Mouse (Mus musculus) liver, embryonic 12.5 days (tissue): ENCODE measurements around the gene Mvp. TPM values are rescaled to one million over a fixed set of nuclear protein-coding genes. Genes with fewer than 3 reads are reported as not detected.
A peak's percentile ranks its signal among the peaks of the same experiment; 100 is the strongest.

ENCODE experiments used
- ATAC-seq: fragments of 200-750 bp; cut with Nextera tagmentation; 2 replicates; pipeline ENCODE4 v1.8.0; 2017; ENCODE audit warnings: moderate number of reproducible peaks, mild to moderate bottlenecking, moderate library complexity
- H3K27ac ChIP-seq: fragments of 300-500 bp; sonication (generic); 2 replicates; pipeline ENCODE4 v1.5.1; 2016; ENCODE audit warnings: mild to moderate bottlenecking
- H3K27me3 ChIP-seq: fragments of 300-500 bp; sonication (generic); replicated peaks from 2 replicates; pipeline ENCODE4 v1.6.1; 2016; ENCODE audit warnings: mild to moderate bottlenecking, moderate library complexity
- H3K36me3 ChIP-seq: fragments of 300-500 bp; sonication (generic); 2 replicates; pipeline ENCODE4 v1.6.1; 2016; ENCODE audit warnings: mild to moderate bottlenecking, moderate library complexity
- H3K4me1 ChIP-seq: fragments of 300-500 bp; sonication (generic); 2 replicates; pipeline ENCODE4 v1.6.1; 2016
- H3K4me2 ChIP-seq: fragments of 300-500 bp; sonication (generic); 2 replicates; pipeline ENCODE4 v1.6.1; 2016; ENCODE audit warnings: mild to moderate bottlenecking, moderate library complexity
- H3K4me3 ChIP-seq: fragments of 300-500 bp; sonication (generic); 2 replicates; pipeline ENCODE4 v1.5.1; 2016; ENCODE audit warnings: mild to moderate bottlenecking, moderate library complexity
- H3K9ac ChIP-seq: fragments of 300-500 bp; sonication (generic); 2 replicates; pipeline ENCODE4 v1.6.1; 2016; ENCODE audit warnings: mild to moderate bottlenecking, moderate library complexity
- H3K9me3 ChIP-seq: fragments of 300-500 bp; sonication (generic); replicated peaks from 2 replicates; pipeline ENCODE4 v1.6.1; 2016; ENCODE audit warnings: mild to moderate bottlenecking, moderate library complexity
- WGBS: fragments of 180-500 bp; shearing (Covaris S2); methylation state at CpG from one replicate; pipeline ENCODE4 v1.1.7; 2016; ENCODE audit not compliant: insufficient replicate concordance; 5-methylcytosine and 5-hydroxymethylcytosine counted together
- polyA plus RNA-seq: library from polyadenylated mRNA; unstranded; fragments of >200 nt; fragmentation: Nextera tagmentation; extraction: Ambion mirVana; gene quantifications from 2 replicates; pipeline ENCODE4 v1.2.1, GENCODE M21; 2016

Gene Mvp
- polyA plus RNA-seq, 1 experiment from 2014 or later = 8.9 TPM

DNA sequence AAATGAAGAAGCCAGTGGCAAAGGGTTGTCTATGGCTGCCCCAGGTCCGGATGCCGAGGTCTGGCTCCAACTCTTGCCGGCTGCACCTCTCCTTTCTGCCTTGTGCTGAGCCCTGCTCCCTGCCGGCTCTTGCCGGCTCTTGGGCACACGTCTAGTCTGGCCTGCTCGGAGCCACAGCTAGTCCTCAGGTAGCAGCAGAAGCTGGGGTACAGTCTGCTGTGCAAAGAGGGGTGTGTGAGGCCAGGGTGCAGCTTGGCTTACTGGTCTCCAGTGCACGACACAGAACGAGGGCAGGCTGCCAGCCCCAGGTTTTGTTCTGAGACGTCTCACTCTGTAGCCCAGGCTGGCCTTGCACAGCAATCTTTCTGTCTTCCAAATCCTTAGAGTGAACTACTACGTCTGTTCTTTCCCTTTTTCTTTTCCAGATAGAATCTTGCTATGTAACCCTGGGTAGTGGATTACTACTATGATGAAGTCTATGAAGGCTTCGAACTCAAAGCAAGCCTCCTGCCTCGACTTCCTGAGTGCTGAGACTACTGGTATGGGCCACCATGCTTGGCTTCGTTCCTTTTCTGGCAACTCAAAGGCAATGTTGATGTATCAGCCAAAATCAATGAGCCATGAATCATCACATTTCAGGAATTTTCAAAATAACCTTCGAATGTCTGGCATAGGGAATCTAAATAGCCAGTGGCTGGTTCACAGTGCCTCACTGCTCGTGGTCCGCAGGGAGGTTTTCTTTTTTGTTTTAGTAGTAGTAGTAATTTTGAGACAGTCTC is 4.9 kb downstream of the Mvp start:
- peak overlapping the region; percentile 62 for H3K4me2 ChIP-seq
- peaks cover 21% of the 10 kb centered on the region for H3K36me3 ChIP-seq
- peak overlapping the region; percentile 63 for H3K9ac ChIP-seq
- peak overlapping the region; percentile 96 for H3K27ac ChIP-seq
- peaks cover 60% of the 10 kb centered on the region for H3K4me1 ChIP-seq
- no peak overlapping the region for H3K4me3 ChIP-seq
- no peaks in the 10 kb centered on the region for H3K9me3 ChIP-seq
- no peak for ATAC-seq
- no peaks in the 10 kb centered on the region for H3K27me3 ChIP-seq
- WGBS = 77% methylated on average over 17 of the region's 17 CpGs

DNA sequence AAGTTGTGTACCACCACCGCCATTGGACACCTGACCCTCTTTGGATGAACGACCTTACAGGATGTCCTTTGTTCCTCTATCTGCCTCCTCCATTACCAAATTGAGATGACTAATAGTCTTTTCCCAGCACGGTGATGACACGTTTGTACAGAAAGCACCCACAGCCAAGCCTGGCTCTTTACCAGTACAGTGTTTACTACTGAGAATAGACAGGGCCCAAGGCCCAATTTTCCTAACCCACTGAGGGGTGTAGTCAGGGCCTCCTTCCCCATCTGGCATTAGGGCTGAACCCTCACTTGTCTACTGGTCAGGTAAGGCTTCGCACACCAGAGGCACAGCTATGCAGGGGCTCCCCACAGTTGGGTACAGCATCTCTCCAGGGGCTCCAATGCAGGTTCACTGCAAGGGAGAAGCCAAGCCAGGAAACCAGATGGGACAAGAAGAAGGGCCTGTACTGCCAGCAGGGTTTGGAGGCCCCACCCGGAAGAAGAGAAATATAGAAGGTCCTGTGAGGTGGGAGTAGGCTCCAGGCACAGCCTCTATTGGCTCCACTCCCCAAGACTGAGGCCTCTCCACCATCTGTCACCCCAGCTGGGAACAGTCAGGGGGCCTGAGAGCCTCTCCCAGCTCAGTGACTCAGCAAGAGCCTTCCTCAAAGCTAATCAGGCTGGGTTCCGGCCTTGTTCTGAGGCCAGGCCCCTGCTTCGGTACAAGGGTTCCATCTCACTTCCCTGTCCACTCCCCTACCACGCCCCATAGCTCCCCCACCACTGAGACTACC is 6.0 kb downstream of the Mvp start:
- Histone ChIP-seq H3K27ac (peak overlapping the region; percentile 96), H3K9ac (peak overlapping the region; percentile 63), H3K4me1 (peaks cover 49% of the 10 kb centered on the region), H3K36me3 (peaks cover 11% of the 10 kb centered on the region), H3K27me3 (no peaks in the 10 kb centered on the region), H3K9me3 (no peaks in the 10 kb centered on the region), H3K4me3 (peak overlapping the region; percentile 13; the same call in 1 of the 2 replicates), H3K4me2 (peak overlapping the region; percentile 62)
- 41% methylated on average over 9 of the region's 9 CpGs for WGBS
- peak; percentile 96 for ATAC-seq

DNA sequence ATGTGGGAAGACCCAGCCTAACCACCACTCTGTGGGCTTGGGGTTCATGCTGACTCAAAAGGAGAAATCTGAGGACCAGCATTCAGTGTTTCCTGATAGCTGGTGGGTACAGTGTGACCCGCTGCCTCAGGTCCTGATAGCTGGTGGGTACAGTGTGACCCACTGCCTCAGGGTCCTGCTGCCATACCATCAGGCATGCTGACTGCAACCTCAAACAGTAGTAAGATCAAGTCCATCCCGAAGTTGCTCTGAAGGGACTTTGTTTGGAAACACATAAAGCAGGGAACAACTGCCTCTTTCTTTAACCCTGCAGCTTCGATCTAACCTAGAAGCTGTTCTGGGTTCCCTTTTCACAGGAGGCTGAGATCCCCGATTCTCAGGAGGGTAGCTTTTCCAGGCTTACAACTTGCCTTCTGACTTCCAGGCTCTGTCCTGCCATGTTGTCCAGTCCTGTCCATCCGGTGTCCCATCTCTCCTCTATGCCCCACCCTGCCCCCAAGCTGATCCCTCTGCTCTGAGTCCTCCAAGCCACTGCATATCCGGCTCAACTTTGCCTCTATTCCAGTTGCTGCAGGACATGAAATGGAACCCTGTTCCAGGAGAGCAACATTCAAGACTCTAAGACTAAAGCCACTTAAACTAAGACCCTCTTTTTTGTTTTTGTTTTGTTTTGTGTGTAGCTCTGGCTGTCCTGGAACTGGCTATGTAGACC is 7.0 kb downstream of the Mvp start:
- Histone ChIP-seq H3K9ac (peak overlapping the region; percentile 63), H3K9me3 (no peaks in the 10 kb centered on the region), H3K27me3 (no peaks in the 10 kb centered on the region), H3K4me1 (peaks cover 52% of the 10 kb centered on the region), H3K4me2 (no peak overlapping the region; the same call in 1 of the 2 replicates), H3K27ac (peak overlapping the region; percentile 96), H3K36me3 (0 out of 2 replicates have a peak, but pooled peaks cover 3% of the 10 kb centered on the region), H3K4me3 (no peak overlapping the region)
- WGBS = 83% methylated on average over 6 of the region's 6 CpGs
- ATAC-seq = no peak

DNA sequence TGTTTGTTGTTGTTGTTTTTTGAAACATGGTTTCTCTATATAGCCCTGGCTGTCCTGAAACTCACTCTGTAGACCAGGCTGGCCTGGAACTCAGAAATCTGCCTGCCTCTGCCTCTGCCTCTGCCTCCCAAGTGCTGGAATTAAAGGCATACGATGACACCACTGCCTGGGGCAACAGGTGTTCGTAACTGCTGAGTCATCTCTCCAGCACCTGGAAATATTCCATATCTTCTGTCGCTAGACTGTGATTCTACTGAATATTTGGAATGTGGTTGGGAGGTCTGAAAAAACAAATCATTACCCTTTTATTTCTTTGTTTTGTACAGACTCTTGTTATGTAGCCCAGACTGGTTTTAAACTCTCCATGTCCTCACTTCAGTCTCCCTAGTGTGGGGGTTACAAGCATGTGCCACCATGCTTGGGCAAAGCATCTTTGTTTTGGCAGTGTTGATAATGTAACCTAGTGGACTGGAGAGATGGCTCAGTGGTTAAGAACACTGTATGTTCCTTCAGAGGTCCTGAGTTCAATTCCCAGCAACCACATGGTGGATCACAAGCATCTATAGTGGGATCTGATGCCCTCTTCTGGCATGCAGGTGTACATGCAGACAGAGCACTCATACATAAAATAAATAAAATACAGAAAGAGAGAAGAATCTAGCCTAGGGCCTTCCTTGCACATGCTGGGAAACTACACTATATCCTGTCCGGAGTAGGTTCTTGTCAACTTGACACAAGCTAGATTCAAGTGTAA is 10.1 kb downstream of the Mvp start:
- 78% methylated on average over 4 of the region's 4 CpGs for WGBS
- Histone ChIP-seq H3K27ac (no peak overlapping the region), H3K9me3 (no peaks in the 10 kb centered on the region), H3K9ac (no peak overlapping the region), H3K4me2 (no peak overlapping the region), H3K27me3 (no peaks in the 10 kb centered on the region), H3K4me1 (peaks cover 29% of the 10 kb centered on the region), H3K4me3 (no peak overlapping the region), H3K36me3 (no peaks in the 10 kb centered on the region)
- no peak for ATAC-seq

DNA sequence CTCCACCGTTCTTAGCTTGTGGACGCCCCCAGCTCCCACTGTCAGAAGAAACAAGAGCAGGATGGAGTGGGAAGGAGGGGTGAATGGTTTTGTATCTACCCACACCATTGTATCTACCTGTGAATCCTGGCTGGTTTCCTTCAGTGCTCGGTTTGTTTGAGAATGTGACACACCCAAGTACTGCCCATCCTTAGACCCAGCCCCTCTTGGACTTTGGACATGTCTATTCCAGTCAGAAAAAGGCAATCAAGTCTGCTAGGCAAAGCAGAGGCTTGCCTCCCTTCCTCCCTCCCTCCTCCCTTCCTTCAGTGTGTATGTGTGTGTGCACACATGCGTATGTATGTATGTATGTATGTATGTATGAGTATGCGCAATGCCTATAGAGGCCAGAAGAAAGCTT is 10.8 kb downstream of the Mvp start:
- no peak for ATAC-seq
- Histone ChIP-seq H3K4me3 (no peak overlapping the region), H3K36me3 (no peaks in the 10 kb centered on the region), H3K27me3 (no peaks in the 10 kb centered on the region), H3K27ac (no peak overlapping the region), H3K9me3 (no peaks in the 10 kb centered on the region), H3K9ac (no peak overlapping the region), H3K4me2 (no peak overlapping the region), H3K4me1 (peaks cover 22% of the 10 kb centered on the region)
- 80% methylated on average over 5 of the region's 5 CpGs for whole genome bisulfite sequencing

DNA sequence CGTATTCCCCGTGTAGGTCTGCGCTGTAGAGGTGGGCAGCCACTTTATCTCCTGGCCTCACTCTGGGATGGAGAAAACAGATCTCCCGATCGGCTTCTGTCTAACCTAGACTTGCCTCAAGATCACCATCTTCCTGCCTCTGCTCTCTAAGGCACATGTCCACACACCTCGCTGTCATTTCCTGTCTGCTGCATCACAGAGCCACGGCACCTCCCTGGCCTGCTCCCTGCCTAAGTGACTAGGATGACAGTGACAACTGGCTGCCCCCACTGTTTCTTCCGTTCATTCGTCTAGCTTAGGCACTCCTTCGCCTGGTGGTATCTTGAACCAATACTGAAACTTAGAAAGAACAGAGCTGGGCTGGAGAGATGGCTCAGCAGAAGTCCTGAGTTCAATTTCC is 14.9 kb downstream of the Mvp start:
- no peak overlapping the region for H3K9ac ChIP-seq
- H3K27me3 ChIP-seq = no peaks in the 10 kb centered on the region
- no peak overlapping the region for H3K4me3 ChIP-seq
- H3K4me1 ChIP-seq = peaks cover 6% of the 10 kb centered on the region; the same call in 1 of the 2 replicates
- ATAC-seq = no peak
- H3K27ac ChIP-seq = no peak overlapping the region
- 51% methylated on average over 10 of the region's 10 CpGs for WGBS
- peaks cover 6% of the 10 kb centered on the region for H3K36me3 ChIP-seq
- 0 out of 2 replicates have a peak, but pooled peaks cover 3% of the 10 kb centered on the region for H3K9me3 ChIP-seq
- no peak overlapping the region for H3K4me2 ChIP-seq

DNA sequence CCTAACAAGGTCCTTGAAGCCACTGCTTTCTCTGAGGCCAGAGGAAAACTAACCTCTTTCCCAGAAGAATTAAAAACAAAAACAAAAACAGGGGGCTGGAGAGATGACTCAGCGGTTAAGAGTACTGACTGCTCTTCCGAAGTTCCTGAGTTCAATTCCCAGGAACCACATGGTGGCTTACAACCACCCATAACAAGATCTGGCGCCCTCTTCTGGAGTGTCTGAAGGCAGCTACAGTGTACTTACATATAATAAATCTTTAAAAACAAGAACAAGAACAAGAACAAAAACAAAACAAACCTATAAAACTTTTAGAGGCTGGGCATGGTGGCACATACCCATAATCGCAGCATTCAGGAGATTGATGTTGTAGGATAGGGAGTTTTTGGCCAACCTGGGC is 18.0 kb downstream of the Mvp start:
- H3K9me3 ChIP-seq = 0 out of 2 replicates have a peak, but pooled peaks cover 3% of the 10 kb centered on the region
- H3K4me2 ChIP-seq = no peak overlapping the region
- H3K36me3 ChIP-seq = peaks cover 6% of the 10 kb centered on the region
- H3K4me3 ChIP-seq = no peak overlapping the region
- no peaks in the 10 kb centered on the region; the same call in 1 of the 2 replicates for H3K4me1 ChIP-seq
- no peak for ATAC-seq
- 68% methylated on average over 4 of the region's 4 CpGs for WGBS
- no peak overlapping the region for H3K27ac ChIP-seq
- H3K9ac ChIP-seq = no peak overlapping the region
- H3K27me3 ChIP-seq = 0 out of 2 replicates have a peak, but pooled peaks cover 5% of the 10 kb centered on the region

DNA sequence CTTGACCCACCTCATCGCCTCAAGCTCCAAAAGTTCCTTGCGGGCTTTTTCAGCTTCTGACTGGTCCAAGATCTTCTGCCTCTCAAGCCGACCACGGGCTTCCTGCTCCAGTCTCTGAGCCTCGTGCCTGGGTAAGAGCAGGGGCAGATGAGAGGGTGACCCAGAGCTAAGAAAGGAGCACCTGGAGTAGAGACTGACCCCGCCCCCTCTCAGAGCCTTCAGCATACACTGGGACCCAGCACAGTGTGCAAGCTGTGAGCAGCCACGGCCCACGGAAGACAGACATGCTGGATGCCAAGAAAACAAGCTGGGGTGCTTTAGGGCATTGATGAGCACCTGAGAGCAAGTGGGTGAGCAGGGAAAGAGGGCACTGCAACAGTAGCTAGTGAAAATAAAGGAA is 25.6 kb downstream of the Mvp start:
- Histone ChIP-seq H3K4me1 (no peaks in the 10 kb centered on the region), H3K9me3 (no peaks in the 10 kb centered on the region), H3K27ac (no peak overlapping the region), H3K36me3 (no peaks in the 10 kb centered on the region), H3K4me3 (no peak overlapping the region), H3K9ac (no peak overlapping the region), H3K27me3 (0 out of 2 replicates have a peak, but pooled peaks cover 11% of the 10 kb centered on the region), H3K4me2 (no peak overlapping the region)
- WGBS = 66% methylated on average over 8 of the region's 8 CpGs
- ATAC-seq = no peak

DNA sequence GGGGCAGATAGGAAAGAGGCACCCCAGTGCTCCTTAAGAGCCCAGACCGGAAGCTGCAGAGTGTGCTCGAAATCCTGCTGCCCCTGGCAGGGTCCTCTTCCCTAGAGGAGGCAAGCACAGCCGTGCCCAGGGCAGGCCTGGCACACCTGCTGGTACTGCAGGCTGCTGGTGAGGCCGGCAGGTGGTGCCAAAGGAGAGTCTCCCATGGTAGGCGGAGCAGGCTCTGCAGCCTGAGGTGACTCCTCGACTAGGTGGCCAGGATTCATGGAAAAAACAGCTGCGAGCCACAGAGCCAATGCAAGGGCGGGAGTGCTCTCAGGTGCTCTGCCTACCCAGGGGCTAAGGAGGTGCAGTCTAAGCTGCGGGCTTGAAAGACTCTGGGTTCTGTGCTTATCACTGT is 28.1 kb downstream of the Mvp start:
- Histone ChIP-seq H3K27me3 (0 out of 2 replicates have a peak, but pooled peaks cover 6% of the 10 kb centered on the region), H3K36me3 (peaks cover under 1% of the 10 kb centered on the region; the same call in 1 of the 2 replicates), H3K9me3 (no peaks in the 10 kb centered on the region), H3K4me3 (no peak overlapping the region), H3K4me2 (no peak overlapping the region), H3K9ac (no peak overlapping the region), H3K4me1 (peaks cover 11% of the 10 kb centered on the region; the same call in 1 of the 2 replicates), H3K27ac (no peak overlapping the region)
- ATAC-seq = no peak
- 44% methylated on average over 9 of the region's 9 CpGs for WGBS

DNA sequence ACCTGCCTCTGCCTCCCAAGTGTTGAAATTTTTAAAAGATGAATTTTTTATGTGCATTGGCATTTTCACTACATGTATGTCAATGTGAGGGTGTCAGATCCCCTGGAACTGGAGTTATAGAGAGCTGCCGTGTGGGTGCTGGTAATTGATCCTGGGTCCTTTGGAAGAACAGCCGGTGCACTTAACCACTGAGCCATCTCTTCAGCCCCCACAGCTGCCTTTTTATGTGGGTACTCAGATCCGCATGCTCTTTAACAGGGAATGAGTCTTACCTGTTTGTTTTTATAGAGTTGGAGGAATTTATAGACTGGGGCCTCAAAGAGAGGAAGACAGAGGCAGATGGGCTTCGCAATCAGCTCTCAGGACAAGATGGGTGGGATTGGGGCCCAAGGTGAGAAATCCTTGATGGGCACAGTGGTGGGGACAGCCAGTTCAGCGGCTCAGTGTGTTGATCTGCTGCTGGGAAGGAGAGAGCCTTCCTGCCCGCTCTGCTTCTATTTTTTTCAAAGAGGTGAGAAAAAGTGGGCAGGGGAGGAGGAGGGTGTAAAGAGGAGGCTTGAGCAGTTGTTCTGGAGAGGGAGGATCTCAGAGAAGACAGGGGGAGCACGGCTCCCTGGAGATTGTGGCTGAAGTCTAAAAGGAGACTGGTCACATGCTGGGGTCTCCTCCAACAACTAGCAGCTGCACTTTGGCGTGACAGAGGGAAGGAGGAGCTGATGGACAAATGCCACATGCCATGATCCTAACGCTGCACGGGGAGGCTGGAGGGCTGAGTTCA is 29.6 kb downstream of the Mvp start:
- Histone ChIP-seq H3K4me1 (peaks cover 11% of the 10 kb centered on the region; the same call in 1 of the 2 replicates), H3K27ac (no peak overlapping the region), H3K27me3 (0 out of 2 replicates have a peak, but pooled peaks cover 6% of the 10 kb centered on the region), H3K9ac (no peak overlapping the region), H3K4me2 (no peak overlapping the region), H3K4me3 (no peak overlapping the region), H3K36me3 (peaks cover 14% of the 10 kb centered on the region), H3K9me3 (no peaks in the 10 kb centered on the region)
- no peak for ATAC-seq
- 48% methylated on average over 10 of the region's 10 CpGs for WGBS
